Mouse (Mus musculus) ES-E14 (cell line): ENCODE measurements at regions not wholly inside any gene's neighbourhood (a gene's known extent, or its start where the extent isn't known, plus 50 kb on each side); places are given as distances from the start of the nearest gene placed in this dataset.
"Not testable (repeated sequence)": the region's sequence is repeated elsewhere in the genome, so short reads cannot be mapped to it uniquely, and the experiment has no call there.

Experiments used
- DNase-seq: peaks from one replicate; pipeline ENCODE4 v3.0.0-alpha.2; 2013; ENCODE audit warnings: low read depth, low spot score
- H3K27ac ChIP-seq: 2 replicates; pipeline ENCODE4 v1.5.1; 2012; ENCODE audit warnings: low read depth, mild to moderate bottlenecking, low read length, moderate library complexity, mixed read lengths; ENCODE audit not compliant: poor library complexity, insufficient read depth, severe bottlenecking
- H3K36me3 ChIP-seq: 2 replicates; pipeline ENCODE4 v1.6.1; 2012; ENCODE audit warnings: mild to moderate bottlenecking, low read length, moderate library complexity, mixed read lengths; ENCODE audit not compliant: control insufficient read depth, poor library complexity, insufficient read depth, severe bottlenecking
- H3K4me1 ChIP-seq, 2 experiments: fragments of 150-350 bp in 1 of 2; sonication (generic) in 1 of 2; 2 replicates each; pipeline ENCODE4 v1.6.1; 2012; ENCODE audit warnings: low read length in 2 of 2, mild to moderate bottlenecking in 1 of 2, mixed read lengths in 1 of 2; ENCODE audit not compliant: control insufficient read depth in 2 of 2, insufficient read depth in 2 of 2, poor library complexity in 1 of 2
- H3K4me3 ChIP-seq, 2 experiments: fragments of 150-350 bp in 1 of 2; sonication (generic) in 1 of 2; 2 replicates each; pipeline ENCODE4 v1.5.1; 2012; ENCODE audit warnings: low read length in 2 of 2, low read depth in 1 of 2, mild to moderate bottlenecking in 1 of 2, mixed read lengths in 1 of 2; ENCODE audit not compliant: insufficient read depth in 1 of 2, poor library complexity in 1 of 2, severe bottlenecking in 1 of 2
- H3K9ac ChIP-seq: 2 replicates; pipeline ENCODE4 v1.6.1; 2012; ENCODE audit warnings: low read depth, mild to moderate bottlenecking, low read length, mixed read lengths; ENCODE audit not compliant: poor library complexity, insufficient read depth, severe bottlenecking
- H3K9me3 ChIP-seq: fragments of 150-350 bp; sonication (generic); 2 replicates; pipeline ENCODE4 v1.6.1; 2012; ENCODE audit warnings: low read depth, mild to moderate bottlenecking, low read length; ENCODE audit not compliant: control insufficient read depth, insufficient read depth
- CHD2 ChIP-seq: IDR thresholded peaks from 2 replicates; pipeline ENCODE4 v1.6.1; 2014; ENCODE audit warnings: mild to moderate bottlenecking, low read depth, low read length, inconsistent platforms
- HCFC1 ChIP-seq: IDR thresholded peaks from 2 replicates; pipeline ENCODE4 v1.6.1; 2012; ENCODE audit warnings: low read length, inconsistent platforms, borderline replicate concordance; ENCODE audit not compliant: insufficient read depth
- MAFK ChIP-seq: IDR thresholded peaks from 2 replicates; pipeline ENCODE4 v1.6.1; 2014; ENCODE audit warnings: mild to moderate bottlenecking, low read depth, low read length, inconsistent platforms; ENCODE audit not compliant: insufficient read depth
- ZC3H11A ChIP-seq: IDR thresholded peaks from 2 replicates; pipeline ENCODE4 v1.6.1; 2012; ENCODE audit warnings: low read depth, mild to moderate bottlenecking, inconsistent platforms, low read length, borderline replicate concordance
- ZNF384 ChIP-seq: IDR thresholded peaks from 2 replicates; pipeline ENCODE4 v1.6.1; 2012; ENCODE audit warnings: low read depth, low read length, inconsistent platforms
- in situ Hi-C, 2 experiments: fragments of 600-800 bp; cut with MboI; formaldehyde crosslinking; loops; one replicate each; pipeline ENCODE4 v1.15.1; 2025; ENCODE audit warnings: low sequenced_read_pairs in 2 of 2, inconsistent platforms in 1 of 2; ENCODE audit not compliant: unreplicated experiment in 2 of 2

GRCm38 (mm10) chr6:9563290-9564044, 615.2 kb downstream of the Nxph1 start:
- Histone ChIP-seq H3K36me3 (no peaks in the 10 kb centered on the region), H3K4me1 (no peaks in the 10 kb centered on the region), H3K9ac (no peak overlapping the region), H3K4me3 (no peak overlapping the region), H3K27ac (no peak overlapping the region), H3K9me3 (no peaks in the 10 kb centered on the region)
- no peak for DNase-seq
- TF ChIP-seq ZNF384 (no peak), MAFK (no peak), ZC3H11A (no peak), HCFC1 (no peak), CHD2 (no peak)
- in situ Hi-C loops, result no loop called here

GRCm38 (mm10) chr6:9571787-9572186, 623.6 kb downstream of the Nxph1 start:
- in situ Hi-C loops, result no loop called here
- no peaks in the 10 kb centered on the region for H3K4me1 ChIP-seq

GRCm38 (mm10) chr6:9593391-9593790, 645.2 kb downstream of the Nxph1 start:
- DNase-seq, result no peak
- H3K4me1 ChIP-seq, result no peaks in the 10 kb centered on the region
- H3K27ac ChIP-seq, result no peak overlapping the region
- H3K9ac ChIP-seq, result no peak overlapping the region
- in situ Hi-C loops, result no loop called here
- no peaks in the 10 kb centered on the region for H3K9me3 ChIP-seq
- TF ChIP-seq ZNF384 (no peak), MAFK (no peak)
- H3K4me3 ChIP-seq, result no peak overlapping the region
- no peaks in the 10 kb centered on the region for H3K36me3 ChIP-seq

More at GRCm38 (mm10) chr6:9571787-9572186, 623.6 kb downstream of the Nxph1 start:
- Histone ChIP-seq H3K4me3 (no peak overlapping the region), H3K9me3 (no peaks in the 10 kb centered on the region), H3K36me3 (no peaks in the 10 kb centered on the region), H3K27ac (no peak overlapping the region), H3K9ac (no peak overlapping the region)
- DNase-seq, result no peak
- TF ChIP-seq ZC3H11A, result no peak
- no peak for TF ChIP-seq ZNF384
- no peak for TF ChIP-seq MAFK
- TF ChIP-seq HCFC1, result no peak
- TF ChIP-seq CHD2, result no peak

DNA sequence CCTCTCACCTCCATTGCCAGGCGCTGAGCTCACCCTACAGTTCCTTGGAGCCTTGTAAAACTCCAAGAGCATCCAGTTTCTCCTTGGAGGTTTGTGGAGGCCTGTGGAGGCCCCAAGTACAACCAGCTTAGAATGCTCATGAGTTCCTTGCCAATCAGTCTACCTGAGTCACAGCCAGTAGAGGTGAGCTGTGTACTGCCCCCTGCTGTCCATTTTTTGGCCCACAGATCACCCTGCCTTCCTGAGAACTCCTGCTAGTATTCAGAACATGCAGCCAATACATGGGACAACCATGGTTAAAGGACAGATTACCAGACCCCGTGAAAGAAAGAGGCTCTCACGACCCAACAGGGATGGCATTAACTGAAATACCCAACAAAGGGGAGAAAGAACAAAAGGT, 651.2 kb downstream of the Nxph1 start:
- no peak overlapping the region for H3K9ac ChIP-seq
- H3K4me3 ChIP-seq, result no peak overlapping the region
- no peak for TF ChIP-seq ZNF384
- TF ChIP-seq HCFC1, result no peak
- TF ChIP-seq CHD2, result no peak
- peak; percentile 37 for DNase-seq
- no peaks in the 10 kb centered on the region for H3K9me3 ChIP-seq
- in situ Hi-C loops, result no loop called here
- no peaks in the 10 kb centered on the region for H3K4me1 ChIP-seq
- no peaks in the 10 kb centered on the region for H3K36me3 ChIP-seq
- H3K27ac ChIP-seq, result no peak overlapping the region

- Histone ChIP-seq H3K4me1 (no peaks in the 10 kb centered on the region), H3K27ac (no peak overlapping the region), H3K4me3 (no peak overlapping the region), H3K9me3 (no peaks in the 10 kb centered on the region), H3K9ac (no peak overlapping the region), H3K36me3 (no peaks in the 10 kb centered on the region)
- TF ChIP-seq CHD2 (no peak), ZC3H11A (no peak), ZNF384 (no peak), MAFK (no peak), HCFC1 (no peak)
- no peak for DNase-seq
- in situ Hi-C loops, result no loop called here
Measured at GRCm38 (mm10) chr6:9633931-9634330, 685.7 kb downstream of the Nxph1 start.

DNA sequence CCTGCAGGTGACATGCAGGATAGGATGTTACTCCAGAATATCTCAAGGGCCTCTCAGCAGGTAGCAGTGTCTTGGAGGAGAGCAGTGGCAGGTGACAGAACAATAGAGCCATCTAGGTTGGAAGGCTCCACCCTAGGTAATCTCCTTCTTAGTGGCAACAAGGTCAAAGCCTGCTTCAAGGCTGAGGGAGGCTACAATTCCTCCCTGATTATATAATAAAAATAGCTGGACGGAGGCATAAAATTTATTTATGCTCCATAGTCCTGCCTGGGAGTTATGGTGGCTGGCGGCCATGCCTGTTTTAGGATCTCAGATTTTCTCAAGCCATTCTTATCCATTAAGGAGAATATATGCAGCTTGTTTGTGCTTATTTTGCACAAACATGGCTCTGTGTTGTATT, 695.2 kb downstream of the Nxph1 start:
- H3K36me3 ChIP-seq, in situ Hi-C loops, H3K4me1 ChIP-seq, H3K27ac ChIP-seq, DNase-seq, H3K9me3 ChIP-seq, H3K4me3 ChIP-seq, H3K9ac ChIP-seq: not testable (repeated sequence)

DNA sequence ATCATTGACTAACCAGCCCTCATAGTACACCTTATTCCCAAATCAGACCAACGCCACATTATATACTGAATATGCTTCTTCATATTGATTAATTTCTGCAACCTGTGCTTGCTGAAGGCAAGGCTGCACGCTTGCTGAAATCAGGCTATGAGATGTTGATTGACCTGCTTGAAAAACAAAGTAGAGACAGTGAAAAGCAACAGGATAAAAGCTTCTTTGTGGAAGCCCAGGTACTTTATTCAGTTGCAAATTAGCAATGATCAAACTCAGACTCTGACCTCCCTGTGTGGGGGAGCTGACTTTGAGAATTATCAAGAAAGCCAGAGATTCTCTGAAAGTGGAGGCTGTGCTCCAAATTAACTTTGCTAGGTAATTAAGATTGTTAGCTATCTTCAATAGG, 695.7 kb downstream of the Nxph1 start:
- H3K4me3 ChIP-seq, H3K36me3 ChIP-seq, H3K4me1 ChIP-seq, H3K27ac ChIP-seq, DNase-seq, H3K9me3 ChIP-seq, H3K9ac ChIP-seq, in situ Hi-C loops: not testable (repeated sequence)
